Mouse (Mus musculus): ENCODE data around the gene Abce1. TPM values are rescaled to one million over a fixed set of nuclear protein-coding genes. Genes with fewer than 3 reads are reported as not detected.
A peak's percentile ranks its signal among the peaks of the same experiment; 100 is the strongest.

Abce1 gene
- polyA plus RNA-seq, 1 experiment from 2014 or later: 67.7 TPM

DNA sequence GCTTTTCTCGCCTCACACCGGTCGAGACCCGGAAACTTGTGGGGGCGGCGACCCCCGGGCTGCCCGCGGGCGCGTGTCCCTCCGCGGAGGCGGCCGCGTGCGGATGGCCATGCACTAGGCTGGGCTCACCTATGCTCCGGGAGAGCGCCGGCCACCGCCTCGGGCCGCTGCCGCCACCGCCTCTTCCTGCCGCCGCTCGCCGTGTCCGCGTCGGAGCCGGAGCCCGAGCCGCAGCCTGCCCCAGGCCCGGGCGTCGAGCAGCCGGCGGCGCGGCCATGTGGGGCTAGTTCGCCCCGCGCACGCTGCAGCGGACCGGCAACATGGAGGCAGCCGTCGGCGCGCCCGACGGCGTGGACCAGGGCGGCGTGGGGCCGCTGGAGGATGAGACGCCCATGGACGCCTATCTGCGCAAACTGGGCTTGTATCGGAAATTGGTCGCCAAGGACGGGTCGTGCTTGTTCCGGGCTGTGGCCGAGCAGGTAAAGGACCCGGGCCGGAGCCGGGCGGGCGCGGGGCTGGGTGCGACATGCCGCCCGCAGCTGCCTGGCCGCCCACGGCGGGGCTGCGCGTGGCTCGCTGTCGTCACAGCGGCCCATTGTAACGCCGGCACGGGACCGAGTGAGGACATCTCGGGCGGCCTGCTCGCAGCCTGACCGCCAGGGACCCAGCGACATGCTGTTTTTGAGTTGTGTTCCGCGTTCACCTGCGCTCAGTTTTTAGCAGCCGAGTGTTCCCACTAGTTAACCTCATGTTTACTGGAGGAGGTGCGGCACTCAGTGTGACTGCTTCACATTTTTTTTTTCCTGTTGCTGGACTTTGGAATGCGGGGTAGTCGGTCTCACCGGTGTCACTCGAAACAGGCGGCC lies 71.7 kb downstream of the Abce1 start, which contains the start of gene Otud4:
Gene Otud4 (plus strand): TSS at position 33 of the 866 bp plus-strand sequence.
- H3K4me1 ChIP-seq (ENCODE audit: control insufficient read depth in 2 of 2, insufficient read depth in 2 of 2, low read length in 2 of 2): peaks cover 2 to 14% of the 10 kb centered on the region in 2 experiments
- H3K9me3 ChIP-seq (ENCODE audit: control insufficient read depth, low read length): peaks cover 3% of the 10 kb centered on the region
- under 1% methylated on average over 102 of the region's 103 CpGs for WGBS
- H3K9ac ChIP-seq (ENCODE audit: low read length): peak within 1 kb of the TSS; percentile 98
- peak within 1 kb of the TSS; percentile 85 to 99 for H3K4me3 ChIP-seq (ENCODE audit: control insufficient read depth in 1 of 2, insufficient read depth in 1 of 2, low read depth in 1 of 2, low read length in 2 of 2)
- ATAC-seq (ENCODE audit: insufficient number of reproducible peaks, insufficient read depth, low FRiP score, low read depth): peak; percentile 57
- no peaks in the 10 kb centered on the region for H3K27me3 ChIP-seq (ENCODE audit: control insufficient read depth, insufficient read depth, low read length)
- peak within 1 kb of the TSS; percentile 81 for H3K4me2 ChIP-seq (ENCODE audit: low read length)
- peaks cover 9% of the 10 kb centered on the region for H3K36me3 ChIP-seq (ENCODE audit: control insufficient read depth, insufficient read depth, low read length)
- peak within 1 kb of the TSS; percentile 98 to 99 for H3K27ac ChIP-seq (replicated peaks in 1 of 2; ENCODE audit: control insufficient read depth in 1 of 2, insufficient read depth in 1 of 2, low read depth in 2 of 2, low read length in 2 of 2)

DNA sequence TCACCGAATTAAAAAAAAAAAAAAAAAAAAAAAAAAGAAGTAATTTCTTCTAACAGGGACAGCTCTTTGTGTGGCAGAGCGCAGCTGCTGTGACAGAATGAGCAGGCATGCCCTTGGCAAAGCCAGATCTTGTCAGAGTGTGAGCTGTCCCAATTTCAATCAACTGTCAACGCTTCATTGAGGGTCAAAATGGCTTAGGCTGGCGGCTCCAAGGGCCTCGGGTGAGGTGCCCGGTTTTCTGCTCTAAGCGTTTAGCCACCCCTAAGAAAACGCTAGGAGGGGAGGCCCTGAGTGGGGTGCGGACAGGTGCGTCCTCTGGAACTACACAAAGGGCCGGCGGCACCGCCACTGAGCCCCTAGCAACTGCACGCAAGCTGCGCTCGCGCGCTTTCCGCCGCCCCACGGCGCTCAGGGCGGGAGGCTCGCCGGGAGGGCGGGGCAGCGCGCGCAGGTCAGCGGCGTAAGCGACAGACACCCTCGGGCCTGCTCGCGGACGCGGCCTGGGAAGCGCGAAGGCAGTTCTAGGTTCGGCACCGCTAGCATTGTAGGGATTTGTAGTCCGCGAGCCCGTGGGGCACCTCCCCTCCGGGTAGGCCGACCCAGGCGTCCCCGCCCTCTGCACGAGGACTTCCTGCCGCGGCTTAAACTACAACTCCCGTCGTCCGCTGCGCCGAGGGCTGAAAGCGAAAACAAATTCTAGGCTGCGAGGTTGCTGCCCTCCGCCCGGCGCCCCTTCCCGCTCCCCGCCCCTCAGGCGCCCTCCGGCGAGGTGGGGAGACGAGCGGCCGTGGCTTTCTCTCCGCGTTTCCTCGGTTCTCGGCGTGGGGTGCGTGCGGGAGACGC lies 72.6 kb downstream of the Abce1 start:
- under 1% methylated on average over 75 of the region's 77 CpGs for WGBS
- Histone ChIP-seq H3K4me2 (ENCODE audit: low read length) (peak overlapping the region; percentile 81), H3K9me3 (ENCODE audit: control insufficient read depth, low read length) (peaks cover 11% of the 10 kb centered on the region), H3K4me3 (ENCODE audit: control insufficient read depth in 1 of 2, insufficient read depth in 1 of 2, low read depth in 1 of 2, low read length in 2 of 2) (peak overlapping the region; percentile 85 to 99), H3K36me3 (ENCODE audit: control insufficient read depth, insufficient read depth, low read length) (peaks cover under 1% of the 10 kb centered on the region), H3K27me3 (ENCODE audit: control insufficient read depth, insufficient read depth, low read length) (no peaks in the 10 kb centered on the region), H3K4me1 (ENCODE audit: control insufficient read depth in 2 of 2, insufficient read depth in 2 of 2, low read length in 2 of 2) (peaks cover 2 to 11% of the 10 kb centered on the region in 2 experiments), H3K9ac (ENCODE audit: low read length) (peak overlapping the region; percentile 98), H3K27ac (replicated peaks in 1 of 2; ENCODE audit: control insufficient read depth in 1 of 2, insufficient read depth in 1 of 2, low read depth in 2 of 2, low read length in 2 of 2) (peak overlapping the region; percentile 98 to 99)
- peak; percentile 99 for ATAC-seq (ENCODE audit: insufficient number of reproducible peaks, insufficient read depth, low FRiP score, low read depth)

DNA sequence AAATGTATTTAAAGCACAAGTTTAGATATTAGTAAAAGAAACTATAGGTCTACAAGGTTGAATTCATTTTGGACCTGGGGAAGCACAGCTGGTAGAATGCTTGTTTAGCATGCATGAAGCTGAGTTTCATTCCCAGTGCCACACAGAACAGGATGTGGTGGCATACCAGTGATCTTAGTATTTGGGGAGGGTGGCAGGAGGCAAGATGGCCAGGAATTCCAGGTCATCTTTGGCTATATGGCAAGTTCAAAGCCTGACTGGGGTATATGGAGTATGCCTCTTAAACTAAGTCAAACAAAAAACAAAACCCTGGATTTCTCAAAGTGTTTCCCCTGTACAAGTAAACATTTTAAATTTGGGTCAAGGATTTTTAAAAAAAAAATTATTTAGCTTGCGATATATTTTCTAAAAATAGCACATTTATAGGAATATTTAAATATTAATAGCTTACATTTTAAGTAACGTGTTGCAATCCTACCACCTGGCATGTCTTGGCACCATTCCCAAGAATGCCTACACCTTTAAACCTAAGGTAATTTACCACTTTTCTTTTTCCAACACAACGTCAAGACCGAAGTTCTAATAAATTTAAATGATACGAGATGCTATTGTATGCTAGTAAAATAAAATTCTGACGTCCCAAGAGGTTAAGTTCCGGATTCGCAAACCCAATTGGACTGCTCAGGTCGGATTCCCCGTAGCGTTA lies 73.4 kb downstream of the Abce1 start:
- peak overlapping the region; percentile 81 for H3K4me2 ChIP-seq (ENCODE audit: low read length)
- H3K27me3 ChIP-seq (ENCODE audit: control insufficient read depth, insufficient read depth, low read length): no peaks in the 10 kb centered on the region
- peak overlapping the region; percentile 98 to 99; a peak in 3 of 4 replicates for H3K27ac ChIP-seq (replicated peaks in 1 of 2; ENCODE audit: control insufficient read depth in 1 of 2, insufficient read depth in 1 of 2, low read depth in 2 of 2, low read length in 2 of 2)
- peaks cover under 1 to 8% of the 10 kb centered on the region in 2 experiments for H3K4me1 ChIP-seq (ENCODE audit: control insufficient read depth in 2 of 2, insufficient read depth in 2 of 2, low read length in 2 of 2)
- WGBS: 8% methylated on average over 11 of the region's 11 CpGs
- H3K4me3 ChIP-seq (ENCODE audit: control insufficient read depth in 1 of 2, insufficient read depth in 1 of 2, low read depth in 1 of 2, low read length in 2 of 2): peak overlapping the region; percentile 85 to 99; a peak in 3 of 4 replicates
- ATAC-seq (ENCODE audit: insufficient number of reproducible peaks, insufficient read depth, low FRiP score, low read depth): no peak
- H3K9me3 ChIP-seq (ENCODE audit: control insufficient read depth, low read length): peaks cover 14% of the 10 kb centered on the region
- H3K36me3 ChIP-seq (ENCODE audit: control insufficient read depth, insufficient read depth, low read length): no peaks in the 10 kb centered on the region
- H3K9ac ChIP-seq (ENCODE audit: low read length): peak overlapping the region; percentile 82

DNA sequence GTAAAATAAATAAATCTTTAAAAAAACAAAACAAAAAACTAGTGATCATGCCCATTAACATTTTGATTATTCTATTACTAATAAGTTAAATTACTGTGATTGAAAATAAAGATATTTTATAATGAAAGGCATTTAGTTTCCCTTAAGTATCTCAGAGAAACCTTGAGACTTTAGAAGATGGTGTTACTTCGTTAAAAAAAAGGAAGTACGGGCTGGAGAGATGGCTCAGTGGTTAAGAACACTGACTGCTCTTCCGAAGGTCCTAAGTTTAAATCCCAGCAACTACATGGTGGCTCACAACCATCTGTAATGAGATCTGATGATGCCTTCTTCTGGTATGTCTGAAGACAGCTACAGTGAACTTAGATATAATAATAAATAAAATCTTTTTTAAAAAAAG lies 74.3 kb downstream of the Abce1 start:
- Histone ChIP-seq H3K27me3 (ENCODE audit: control insufficient read depth, insufficient read depth, low read length) (no peaks in the 10 kb centered on the region), H3K9me3 (ENCODE audit: control insufficient read depth, low read length) (peaks cover 14% of the 10 kb centered on the region), H3K36me3 (ENCODE audit: control insufficient read depth, insufficient read depth, low read length) (no peaks in the 10 kb centered on the region), H3K4me1 (ENCODE audit: control insufficient read depth in 2 of 2, insufficient read depth in 2 of 2, low read length in 2 of 2) (peaks cover 0 to 1% of the 10 kb centered on the region in 2 experiments; a peak in 2 of 4 replicates), H3K9ac (ENCODE audit: low read length) (no peak overlapping the region), H3K4me3 (ENCODE audit: control insufficient read depth in 1 of 2, insufficient read depth in 1 of 2, low read depth in 1 of 2, low read length in 2 of 2) (no peak overlapping the region), H3K27ac (replicated peaks in 1 of 2; ENCODE audit: control insufficient read depth in 1 of 2, insufficient read depth in 1 of 2, low read depth in 2 of 2, low read length in 2 of 2) (no peak overlapping the region), H3K4me2 (ENCODE audit: low read length) (no peak overlapping the region)
- ATAC-seq (ENCODE audit: insufficient number of reproducible peaks, insufficient read depth, low FRiP score, low read depth): no peak
- 92% methylated on average over 3 of the region's 3 CpGs for WGBS

DNA sequence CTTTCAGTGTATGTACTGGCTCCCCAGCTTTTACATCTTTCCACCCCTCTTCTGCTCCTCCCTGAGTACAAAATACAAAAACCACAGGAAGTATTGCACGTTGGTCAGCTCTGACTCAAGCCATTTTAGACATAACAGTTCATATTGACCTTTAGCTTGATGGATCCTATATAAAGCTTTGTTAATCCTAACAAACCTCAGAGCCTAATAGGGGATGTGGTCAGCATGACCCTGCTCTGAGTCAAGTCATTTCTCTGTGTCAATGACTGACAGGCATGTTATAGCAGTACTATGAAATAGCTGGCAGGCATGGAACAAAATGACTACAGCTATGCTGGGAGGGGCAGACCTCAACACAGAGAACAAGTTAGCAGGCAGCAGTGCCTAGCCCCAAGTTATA lies 75.4 kb downstream of the Abce1 start:
- Histone ChIP-seq H3K4me3 (ENCODE audit: control insufficient read depth in 1 of 2, insufficient read depth in 1 of 2, low read depth in 1 of 2, low read length in 2 of 2) (no peak overlapping the region), H3K36me3 (ENCODE audit: control insufficient read depth, insufficient read depth, low read length) (no peaks in the 10 kb centered on the region), H3K9ac (ENCODE audit: low read length) (no peak overlapping the region), H3K4me1 (ENCODE audit: control insufficient read depth in 2 of 2, insufficient read depth in 2 of 2, low read length in 2 of 2) (no peaks in the 10 kb centered on the region), H3K27ac (replicated peaks in 1 of 2; ENCODE audit: control insufficient read depth in 1 of 2, insufficient read depth in 1 of 2, low read depth in 2 of 2, low read length in 2 of 2) (no peak overlapping the region), H3K9me3 (ENCODE audit: control insufficient read depth, low read length) (peaks cover 14% of the 10 kb centered on the region), H3K27me3 (ENCODE audit: control insufficient read depth, insufficient read depth, low read length) (no peaks in the 10 kb centered on the region), H3K4me2 (ENCODE audit: low read length) (no peak overlapping the region)
- 66% methylated on average over 1 of the region's 1 CpGs for WGBS
- ATAC-seq (ENCODE audit: insufficient number of reproducible peaks, insufficient read depth, low FRiP score, low read depth): no peak

DNA sequence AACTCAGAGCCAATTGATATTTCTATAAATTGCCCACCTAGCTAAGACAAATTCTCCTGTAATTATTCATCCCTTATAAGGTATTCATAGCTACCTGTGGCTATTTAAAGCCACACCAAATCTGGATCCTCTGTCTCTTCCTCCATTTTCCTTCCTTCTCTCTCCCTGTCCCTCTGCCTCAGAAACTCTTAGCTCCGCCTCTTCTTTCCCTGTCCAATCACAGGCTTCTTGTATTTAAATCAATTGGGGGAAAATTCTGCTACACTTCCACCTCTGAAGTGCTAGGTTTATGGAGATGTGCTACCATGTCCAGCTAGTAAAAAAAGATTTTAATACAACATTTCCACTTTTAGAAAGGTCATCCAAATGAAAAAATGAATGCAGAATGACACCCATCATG lies 76.0 kb downstream of the Abce1 start:
- no peaks in the 10 kb centered on the region for H3K36me3 ChIP-seq (ENCODE audit: control insufficient read depth, insufficient read depth, low read length)
- no peaks in the 10 kb centered on the region for H3K4me1 ChIP-seq (ENCODE audit: control insufficient read depth in 2 of 2, insufficient read depth in 2 of 2, low read length in 2 of 2)
- H3K27ac ChIP-seq (replicated peaks in 1 of 2; ENCODE audit: control insufficient read depth in 1 of 2, insufficient read depth in 1 of 2, low read depth in 2 of 2, low read length in 2 of 2): no peak overlapping the region
- H3K9me3 ChIP-seq (ENCODE audit: control insufficient read depth, low read length): peaks cover 14% of the 10 kb centered on the region
- no peak overlapping the region for H3K4me2 ChIP-seq (ENCODE audit: low read length)
- no peak overlapping the region for H3K9ac ChIP-seq (ENCODE audit: low read length)
- H3K4me3 ChIP-seq (ENCODE audit: control insufficient read depth in 1 of 2, insufficient read depth in 1 of 2, low read depth in 1 of 2, low read length in 2 of 2): no peak overlapping the region
- no peak for ATAC-seq (ENCODE audit: insufficient number of reproducible peaks, insufficient read depth, low FRiP score, low read depth)
- WGBS: 100% methylated on average over 1 of the region's 1 CpGs
- no peaks in the 10 kb centered on the region for H3K27me3 ChIP-seq (ENCODE audit: control insufficient read depth, insufficient read depth, low read length)
